Mouse (Mus musculus): ENCODE measurements around the gene Opn3.

DNA sequence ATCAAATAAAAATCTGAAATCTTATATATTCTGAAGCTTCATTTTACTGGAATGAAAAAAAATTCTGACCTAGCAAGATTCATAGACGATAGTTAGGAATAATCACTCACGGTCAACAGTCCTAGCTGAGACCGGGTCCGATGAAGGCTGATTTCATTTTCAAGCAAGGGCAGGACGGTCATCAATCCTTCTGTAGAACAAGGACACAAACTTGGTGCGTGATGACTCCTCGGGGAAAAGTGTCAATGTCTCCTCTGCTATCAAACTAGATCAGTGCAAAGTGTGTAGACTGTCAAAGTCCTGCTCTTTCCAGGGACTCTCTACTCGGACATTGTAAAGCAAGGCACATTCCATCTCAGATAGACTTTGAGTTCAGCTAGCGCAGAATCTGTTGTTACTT lies 24.3 kb upstream of the Opn3 start:
- TF ChIP-seq CTCF (IDR thresholded peaks at IDR 0.05 in 2 of 3, conservative IDR thresholded peaks at IDR 0.05 in 1 of 3; ENCODE audit: control insufficient read depth in 1 of 3, insufficient read depth in 1 of 3, low read depth in 2 of 3, low read length in 3 of 3, poor library complexity in 1 of 3, severe bottlenecking in 1 of 3) (no peak), TAL1 (IDR thresholded peaks at IDR 0.05; ENCODE audit: low read length) (no peak)
